Mouse (Mus musculus) liver, embryonic 14.5 days (tissue): ENCODE results near the gene Tmem125.

Source experiments
- CTCF ChIP-seq: IDR thresholded peaks from 2 replicates; pipeline ENCODE4 v1.5.1; 2016; ENCODE audit warnings: antibody characterized with exemption, low read depth, control low read depth
- EP300 ChIP-seq: IDR thresholded peaks from 2 replicates; pipeline ENCODE4 v1.6.1; 2016; ENCODE audit warnings: antibody characterized with exemption, low read depth

DNA sequence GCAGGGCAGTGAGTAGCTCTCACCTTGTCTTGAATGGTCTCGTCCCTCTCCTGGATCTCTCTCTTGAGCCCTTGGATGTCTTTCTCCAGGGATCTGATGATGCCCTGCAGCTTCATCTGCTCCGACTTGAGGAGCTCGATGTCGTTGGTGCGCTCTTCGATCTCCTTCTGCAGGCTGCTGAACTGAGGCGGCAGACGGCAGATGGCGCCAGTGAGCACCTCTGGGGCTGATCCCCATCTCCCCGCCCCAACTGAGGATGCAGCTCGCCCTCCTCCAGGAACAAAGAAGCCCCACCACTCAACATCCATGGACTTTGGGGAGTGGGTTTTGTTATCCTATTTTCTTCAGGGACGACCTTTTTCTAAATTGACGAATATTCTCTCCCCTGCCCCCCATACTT lies 35.5 kb upstream of the Tmem125 start:
- TF ChIP-seq EP300 = no peak
- peak; percentile 76 for TF ChIP-seq CTCF
